Comparison of ENCODE assay signal across 8 mouse cellular contexts in the genomic region with DNA sequence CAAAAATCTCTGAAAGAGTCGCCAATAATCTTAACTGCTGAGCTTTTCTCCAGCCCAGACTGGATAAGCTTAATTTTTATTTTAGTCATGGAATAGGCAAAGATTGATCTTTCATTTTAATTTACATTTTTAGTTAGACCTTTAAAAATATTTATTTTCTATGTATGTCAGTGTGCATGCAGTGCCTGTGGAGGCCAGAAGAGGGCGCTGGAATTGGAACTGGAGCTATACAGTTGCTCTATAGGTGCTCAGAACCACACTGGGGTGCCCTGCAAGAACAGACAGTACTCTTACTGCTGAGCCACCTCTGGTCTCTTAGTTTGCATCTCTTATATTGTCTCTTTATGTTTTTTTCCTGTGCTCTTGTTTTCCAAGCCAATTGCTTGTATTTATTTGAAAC. TPM values are rescaled to one million over a fixed set of nuclear protein-coding genes. Genes with fewer than 3 reads are reported as not detected.
DNase-seq lines count a peak whose midpoint lies in the region; ATAC-seq and TF ChIP-seq lines count a peak whose summit lies in the region.
"Had no signal": no experiment of that assay in that cellular context is flagged by ENCODE, and none has a peak within 500 bp of the region (broad histone marks: within the 10 kb centered on the region; RNA-seq: fewer than 3 reads in every experiment).

No protein-coding gene starts in this region.

- no peak for TF ChIP-seq EP300 in liver, postnatal 0 days (IDR thresholded peaks at IDR 0.05; ENCODE audit: low read depth)

- no peak overlapping the region for H3K4me3 ChIP-seq in kidney, postnatal 0 days (replicated peaks; ENCODE audit: low read depth, low read length)
- H3K4me3 ChIP-seq in E14TG2a.4 (replicated peaks; ENCODE audit: low read length) = no peak overlapping the region
- H3K4me3 ChIP-seq in liver, postnatal 0 days (ENCODE audit: low read depth, low read length) = no peak overlapping the region

- H3K4me2 ChIP-seq in kidney, postnatal 0 days (ENCODE audit: low read length) = no peak overlapping the region
- H3K4me2 ChIP-seq in liver, postnatal 0 days (ENCODE audit: low read depth, low read length) = no peak overlapping the region

- WGBS in kidney, postnatal 0 days = 24% methylated on average over 2 of the region's 2 CpGs
- WGBS in liver, postnatal 0 days (ENCODE audit: insufficient replicate concordance) = 25% methylated on average over 2 of the region's 2 CpGs

- peaks cover 50% of the 10 kb centered on the region for H3K36me3 ChIP-seq in kidney, postnatal 0 days (ENCODE audit: insufficient read depth, low read length)
- H3K36me3 ChIP-seq in E14TG2a.4 (ENCODE audit: insufficient read depth, low read length) = peaks cover 97% of the 10 kb centered on the region
- H3K36me3 ChIP-seq in liver, postnatal 0 days (replicated peaks; ENCODE audit: insufficient read depth, low read length) = peaks cover 64% of the 10 kb centered on the region

- peak; percentile 85 for TF ChIP-seq CTCF in kidney, postnatal 0 days (IDR thresholded peaks at IDR 0.05; ENCODE audit: low read depth)
- TF ChIP-seq CTCF in E14TG2a.4 (conservative IDR thresholded peaks at IDR 0.05; ENCODE audit: low read length) = peak; percentile 93
- peak; percentile 78 for TF ChIP-seq CTCF in liver, postnatal 0 days (IDR thresholded peaks at IDR 0.05; ENCODE audit: low read depth)

- no peaks in the 10 kb centered on the region for H3K9me3 ChIP-seq in kidney, postnatal 0 days (replicated peaks; ENCODE audit: low read length)
- H3K9me3 ChIP-seq in E14TG2a.4 (ENCODE audit: low read length) = peaks cover 12% of the 10 kb centered on the region
- no peaks in the 10 kb centered on the region for H3K9me3 ChIP-seq in liver, postnatal 0 days (ENCODE audit: low read length)

- no peak overlapping the region for H3K9ac ChIP-seq in kidney, postnatal 0 days (ENCODE audit: low read depth, low read length)
- no peak overlapping the region for H3K9ac ChIP-seq in liver, postnatal 0 days (replicated peaks)

- no peaks in the 10 kb centered on the region for H3K27me3 ChIP-seq in kidney, postnatal 0 days (ENCODE audit: insufficient read depth, low read length)
- no peaks in the 10 kb centered on the region for H3K27me3 ChIP-seq in E14TG2a.4 (ENCODE audit: insufficient read depth, low read length)
- no peaks in the 10 kb centered on the region for H3K27me3 ChIP-seq in liver, postnatal 0 days (ENCODE audit: insufficient read depth, low read length)

- DNase-seq in kidney, postnatal 0 days (ENCODE audit: low spot score) = peak; percentile 55
- no peak for DNase-seq in kidney, adult 11 months
- peak; percentile 69 for DNase-seq in R1 (ENCODE audit: low read depth, low spot score)
- DNase-seq in liver, postnatal 0 days = peak; percentile 63
- no peak for DNase-seq in frontal cortex, postnatal 10 days (ENCODE audit: low spot score in 2 of 2)
- DNase-seq in urinary bladder, postnatal 36 days (ENCODE audit: low spot score in 2 of 2) = no peak

- ATAC-seq in kidney, postnatal 0 days (replicated peaks; ENCODE audit: low FRiP score, low read depth) = no peak
- ATAC-seq in liver, postnatal 0 days = no peak

- no peak overlapping the region for H3K27ac ChIP-seq in kidney, postnatal 0 days
- no peak overlapping the region for H3K27ac ChIP-seq in liver, postnatal 0 days (ENCODE audit: low read depth)
- H3K27ac ChIP-seq: macrophage had no signal

- no peaks in the 10 kb centered on the region for H3K4me1 ChIP-seq in kidney, postnatal 0 days (replicated peaks; ENCODE audit: insufficient read depth, low read length)
- H3K4me1 ChIP-seq in E14TG2a.4 (replicated peaks; ENCODE audit: low read depth, low read length) = peaks cover 29% of the 10 kb centered on the region
- no peaks in the 10 kb centered on the region for H3K4me1 ChIP-seq in liver, postnatal 0 days (ENCODE audit: insufficient read depth)

RNA-seq across cellular contexts. Expression of a gene that starts 15.3 kb away (rescaled TPM):
- 5.4 and 5.9 TPM in 2 replicates for polyA plus RNA-seq in kidney, postnatal 0 days (2015; fragmentation: Nextera tagmentation; extraction: Ambion mirVana)
- 2.0 and 2.6 TPM in 2 replicates for polyA plus RNA-seq in liver, postnatal 0 days (2015; fragmentation: Nextera tagmentation; extraction: Ambion mirVana)

RNA-seq across cellular contexts. Expression of a gene that starts 21.3 kb away (rescaled TPM):
- polyA plus RNA-seq in kidney, postnatal 0 days (2015; fragmentation: Nextera tagmentation; extraction: Ambion mirVana) = not detected in 2 replicates
- polyA plus RNA-seq in liver, postnatal 0 days (2015; fragmentation: Nextera tagmentation; extraction: Ambion mirVana) = not detected in 2 replicates
- polyA plus RNA-seq: macrophage had no signal

RNA-seq across cellular contexts. Expression of a gene that starts 32.2 kb away (rescaled TPM):
- polyA plus RNA-seq in kidney, postnatal 0 days (2015; fragmentation: Nextera tagmentation; extraction: Ambion mirVana) = 7.3 TPM in 2 replicates
- 3.0 and 3.3 TPM in 2 replicates for polyA plus RNA-seq in liver, postnatal 0 days (2015; fragmentation: Nextera tagmentation; extraction: Ambion mirVana)

RNA-seq across cellular contexts. Expression of a gene that starts 32.4 kb away (rescaled TPM):
- 2,320 and 2,713 TPM in 2 replicates for polyA plus RNA-seq in kidney, postnatal 0 days (2015; fragmentation: Nextera tagmentation; extraction: Ambion mirVana)
- polyA plus RNA-seq in liver, postnatal 0 days (2015; fragmentation: Nextera tagmentation; extraction: Ambion mirVana) = 1,395 and 1,426 TPM in 2 replicates

RNA-seq across cellular contexts. Expression of a gene that starts 34.8 kb away (rescaled TPM):
- polyA plus RNA-seq in kidney, postnatal 0 days (2015; fragmentation: Nextera tagmentation; extraction: Ambion mirVana) = not detected in 2 replicates
- not detected in 2 replicates for polyA plus RNA-seq in liver, postnatal 0 days (2015; fragmentation: Nextera tagmentation; extraction: Ambion mirVana)
- polyA plus RNA-seq: macrophage had no signal

Comparison
In these comparisons a context has a peak if more than half of its experiments do, and no peak if none do; other contexts are left out.
1. DNase-seq: peak in kidney, postnatal 0 days (single experiment), R1 (single experiment) and liver, postnatal 0 days (single experiment); none in kidney, adult 11 months (single experiment), frontal cortex, postnatal 10 days (0 of 2) and urinary bladder, postnatal 36 days (0 of 2).
2. Peak in every context shown above with its lines, with median percentiles within 50 percentile points of each other: CTCF ChIP-seq.